Mouse (Mus musculus) kidney, adult 9 months (tissue): ENCODE results near the gene Higd2a.
A peak's percentile ranks its signal among the peaks of the same experiment; 100 is the strongest.

Experiments used
- DNase-seq: peaks from one replicate; pipeline ENCODE4 v3.0.0; 2022

Gene Higd2a

DNA sequence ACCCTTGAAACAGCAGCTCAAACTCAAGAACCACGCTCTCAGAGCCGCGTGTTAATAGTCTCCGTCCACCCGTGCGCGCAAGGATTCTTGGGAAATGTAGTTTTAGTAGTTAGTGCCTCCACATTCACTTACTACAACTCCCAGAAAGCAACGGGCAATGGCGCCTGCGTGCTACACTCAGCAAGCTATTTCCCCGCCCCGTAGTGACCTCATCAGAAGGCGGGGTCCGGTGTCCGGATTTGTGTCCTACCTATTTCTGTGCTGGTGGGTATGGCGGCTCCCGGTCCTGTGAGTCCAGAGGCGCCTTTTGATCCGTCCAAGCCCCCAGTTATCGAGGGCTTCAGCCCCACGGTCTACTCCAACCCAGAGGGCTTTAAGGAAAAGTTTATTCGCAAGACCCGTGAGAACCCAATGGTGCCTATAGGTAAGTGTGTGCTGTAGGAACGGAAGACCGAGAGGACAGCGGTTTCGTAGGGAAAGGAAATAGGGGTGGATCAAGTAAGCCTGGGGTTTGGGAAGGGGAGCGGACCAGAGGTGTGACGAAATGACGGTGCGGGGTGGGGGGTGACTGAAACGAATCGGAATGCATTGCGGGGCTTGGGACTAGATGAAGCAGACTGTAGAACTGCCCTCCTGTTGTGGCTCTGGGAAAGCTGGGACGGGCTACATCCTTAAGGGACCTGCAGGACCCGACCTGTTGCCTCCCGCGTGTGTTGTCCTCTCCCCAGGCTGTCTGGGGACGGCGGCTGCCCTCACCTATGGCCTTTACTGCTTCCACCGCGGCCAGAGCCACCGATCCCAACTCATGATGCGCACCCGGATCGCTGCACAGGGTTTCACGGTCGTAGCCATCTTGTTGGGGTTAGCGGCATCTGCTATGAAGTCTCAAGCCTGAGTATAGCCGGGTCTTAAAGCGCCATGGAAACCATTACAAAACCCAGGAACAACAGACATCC is at the start of gene Higd2a, which contains the start of gene Nop16:
Higd2a (plus strand) TSS at position 212 of the 956 bp plus-strand sequence.
Nop16 (minus strand) TSS at position 95 of the 956 bp plus-strand sequence.
- peak; percentile 99 for DNase-seq

DNA sequence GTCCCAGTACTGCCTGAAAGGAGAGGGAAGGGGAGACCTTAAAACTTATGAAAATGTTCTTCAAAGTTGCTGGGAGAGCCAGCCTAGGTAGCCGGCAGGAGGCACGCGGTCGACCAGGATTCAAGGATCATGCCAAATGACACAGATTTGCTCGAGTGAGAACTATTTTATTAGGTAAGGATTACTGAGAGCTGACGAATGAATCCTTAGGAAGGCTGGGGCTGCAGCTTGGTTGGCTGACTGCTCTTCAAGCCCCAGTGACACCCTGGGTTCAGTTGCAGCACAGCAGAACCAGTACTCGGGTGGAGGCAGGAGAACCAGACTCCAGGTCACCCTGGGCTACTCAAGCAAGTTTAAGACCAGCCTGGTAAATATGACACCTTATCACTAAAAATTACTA is 42.0 kb upstream of the Higd2a start:
- peak; percentile 66 for DNase-seq

DNA sequence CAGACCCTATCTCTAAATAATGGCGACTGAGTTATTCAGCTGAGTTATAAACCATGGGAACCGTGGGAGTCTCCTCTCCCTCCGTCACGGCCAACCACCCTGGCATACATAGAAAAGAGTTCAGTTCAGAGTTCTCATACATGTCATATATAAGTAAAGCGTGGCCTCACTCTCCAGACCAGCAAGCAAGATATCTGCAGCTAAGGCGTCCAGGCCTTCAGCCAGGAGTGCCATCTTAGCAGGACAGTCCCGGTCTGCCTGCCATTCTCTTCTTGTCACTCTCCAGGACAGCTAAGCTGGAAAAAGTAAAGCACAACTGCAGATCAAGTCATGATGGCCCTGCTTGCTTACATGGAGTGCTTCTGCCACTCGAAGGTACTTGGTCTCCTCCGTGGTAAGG is 33.8 kb upstream of the Higd2a start:
- DNase-seq: no peak

GRCm38 (mm10) chr13:54556796-54557195 is 33.2 kb upstream of the Higd2a start:
- peak; percentile 82 for DNase-seq

DNA sequence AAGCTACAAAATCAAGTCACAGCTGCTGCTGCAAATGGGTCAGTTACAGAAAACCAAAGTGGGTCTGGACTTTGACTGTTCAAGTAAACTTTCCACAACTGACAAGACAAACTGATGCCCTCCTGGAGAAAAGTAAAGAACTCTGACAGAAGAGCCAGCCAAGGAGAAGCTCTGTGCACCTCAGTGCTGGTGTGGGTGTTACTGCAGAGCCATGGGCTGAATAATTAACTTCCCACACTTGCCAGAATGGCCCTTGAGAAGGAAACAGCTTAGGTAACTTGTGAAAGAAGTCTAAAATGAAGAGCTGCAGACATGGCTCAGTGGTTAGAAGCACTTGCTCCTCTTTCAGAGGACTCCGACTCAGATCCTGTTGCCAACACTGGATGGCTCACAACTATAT is 32.4 kb upstream of the Higd2a start:
- DNase-seq: peak; percentile 90

GRCm38 (mm10) chr13:54559656-54560055 is 30.4 kb upstream of the Higd2a start:
- peak; percentile 64 for DNase-seq

GRCm38 (mm10) chr13:54560608-54561007 is 29.4 kb upstream of the Higd2a start:
- DNase-seq: peak; percentile 23

DNA sequence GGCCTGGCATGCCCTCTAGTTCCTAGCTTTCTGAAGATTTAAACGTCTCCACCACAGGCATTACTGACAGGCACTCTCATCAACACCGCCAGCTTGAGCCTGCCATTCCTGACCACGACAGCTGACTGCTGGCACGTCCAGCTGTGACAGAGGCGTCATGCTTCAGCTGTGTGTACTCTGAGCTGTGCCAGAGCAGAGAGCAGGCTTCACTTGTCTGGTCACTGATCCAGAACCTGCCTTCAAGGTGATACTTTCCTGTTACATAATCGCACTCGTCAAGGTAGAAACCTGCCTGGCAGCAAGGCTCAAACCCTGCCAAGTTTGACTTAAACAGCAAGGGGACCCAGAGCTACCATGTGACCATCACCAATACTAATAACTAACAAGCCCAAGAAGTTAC is 27.4 kb upstream of the Higd2a start:
- DNase-seq: peak; percentile 98

DNA sequence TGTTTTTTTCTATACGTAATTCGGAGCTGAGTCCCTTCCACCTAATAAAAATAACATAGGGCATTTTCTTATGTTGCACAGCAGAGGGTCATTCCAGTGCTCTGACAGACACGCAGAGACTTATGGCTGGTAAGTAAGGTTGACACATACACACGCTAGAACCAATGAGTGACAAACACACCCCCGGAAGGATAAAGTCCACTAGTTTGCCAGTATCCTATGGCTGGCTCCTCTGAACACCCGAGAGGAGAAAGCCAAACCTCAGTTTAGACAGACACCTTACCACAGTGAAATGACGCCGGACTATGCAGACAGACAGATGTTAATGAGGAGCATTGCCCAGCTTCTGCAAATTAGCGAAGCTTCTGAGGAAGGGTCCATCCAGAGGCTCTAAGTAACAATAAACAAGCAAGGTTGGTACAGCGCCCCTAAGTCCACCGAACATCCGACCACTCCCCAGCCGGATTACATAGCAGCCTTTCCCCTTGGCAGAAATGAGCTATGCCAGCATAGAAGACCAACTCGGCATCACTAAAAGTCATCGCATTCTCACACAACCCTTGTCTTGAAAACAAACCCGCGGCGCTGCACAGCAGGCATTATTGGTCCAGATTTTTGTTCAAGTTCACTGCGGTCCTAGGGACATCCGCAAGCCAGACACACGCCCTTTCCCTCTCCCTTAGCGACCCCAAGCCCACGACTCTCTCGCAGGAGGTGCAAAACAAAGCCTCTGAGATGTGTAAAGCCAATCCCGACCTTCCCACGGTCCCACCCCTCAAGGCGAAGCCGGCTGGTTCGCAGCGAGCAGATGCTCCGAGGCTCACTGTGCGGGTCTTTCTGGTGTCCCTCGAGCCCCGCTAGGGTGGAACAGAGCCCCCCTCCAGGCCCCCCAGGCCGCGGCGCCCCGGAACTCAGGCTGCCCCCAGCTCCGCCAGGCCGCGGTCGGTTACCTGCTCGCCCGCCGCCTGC is 25.5 kb upstream of the Higd2a start:
- peak; percentile 66 for DNase-seq

DNA sequence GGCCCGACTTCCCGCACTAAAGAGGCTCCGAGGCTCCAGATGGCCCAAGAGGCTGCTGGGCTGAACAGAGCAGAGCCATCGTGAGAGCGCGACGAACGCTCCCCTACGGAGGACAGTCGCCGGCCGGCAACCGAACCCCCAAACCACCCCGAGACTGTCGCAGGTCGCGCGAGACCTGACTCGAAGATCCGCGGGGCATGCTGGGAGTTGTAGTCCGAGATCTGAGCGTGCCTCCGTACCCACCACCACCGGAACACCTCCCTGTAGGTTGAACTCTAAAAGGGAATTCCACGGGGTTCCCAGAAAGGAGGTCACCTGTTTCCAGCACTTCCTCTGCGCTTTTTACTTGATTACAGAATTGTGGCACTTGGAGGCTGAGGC is 24.8 kb upstream of the Higd2a start, which contains the start of gene 4833439L19Rik:
4833439L19Rik (minus strand) TSS at position 235 of the 381 bp plus-strand sequence.
- peak; percentile 96 for DNase-seq

- DNase-seq: peak; percentile 94
These were observed 24.2 kb upstream of the Higd2a start for GRCm38 (mm10) chr13:54565594-54566345.

- peak; percentile 84 for DNase-seq
These were observed 21.6 kb upstream of the Higd2a start for GRCm38 (mm10) chr13:54568380-54568779.

- DNase-seq: no peak
These were observed 20.7 kb upstream of the Higd2a start for GRCm38 (mm10) chr13:54569282-54569681.

DNA sequence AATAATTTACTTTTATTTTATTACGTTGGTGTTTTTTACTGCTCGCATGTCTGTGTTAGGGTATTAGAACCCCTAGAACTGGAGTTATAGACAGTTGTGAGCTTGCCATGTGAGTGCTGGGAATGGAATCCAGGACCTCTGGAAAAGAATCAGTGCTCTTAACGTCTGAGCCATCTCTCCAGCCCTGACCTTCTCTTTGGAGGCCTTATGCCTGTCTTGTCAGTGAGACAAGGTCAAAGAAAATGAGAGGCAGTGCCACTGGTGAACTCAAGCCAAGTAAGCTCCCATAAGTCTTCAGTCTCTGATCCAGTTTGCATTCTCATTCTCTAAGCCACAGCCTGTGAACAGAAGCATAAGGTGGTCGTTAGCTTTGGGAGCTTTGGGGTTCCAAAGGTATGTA is 19.3 kb upstream of the Higd2a start:
- no peak for DNase-seq

DNA sequence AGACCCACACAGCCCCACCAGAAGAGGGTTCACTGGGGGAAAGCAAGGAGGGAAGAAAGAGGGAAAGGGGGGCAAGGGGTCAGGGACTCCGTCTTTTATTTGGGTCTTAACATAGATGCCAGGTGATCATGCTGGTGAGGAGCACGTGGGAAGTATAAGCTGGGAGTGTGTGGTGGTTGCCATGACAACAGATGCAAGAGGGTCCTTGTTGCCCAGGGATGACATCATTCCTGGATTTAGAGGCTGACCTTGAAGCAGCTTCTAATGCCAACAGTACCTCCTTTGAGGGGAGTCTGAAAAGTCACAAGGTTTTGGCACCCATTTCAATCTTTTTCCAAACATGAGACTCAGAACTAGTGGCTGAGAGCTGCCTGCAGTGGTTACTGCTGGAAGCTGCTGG is 18.4 kb upstream of the Higd2a start:
- DNase-seq: no peak

DNA sequence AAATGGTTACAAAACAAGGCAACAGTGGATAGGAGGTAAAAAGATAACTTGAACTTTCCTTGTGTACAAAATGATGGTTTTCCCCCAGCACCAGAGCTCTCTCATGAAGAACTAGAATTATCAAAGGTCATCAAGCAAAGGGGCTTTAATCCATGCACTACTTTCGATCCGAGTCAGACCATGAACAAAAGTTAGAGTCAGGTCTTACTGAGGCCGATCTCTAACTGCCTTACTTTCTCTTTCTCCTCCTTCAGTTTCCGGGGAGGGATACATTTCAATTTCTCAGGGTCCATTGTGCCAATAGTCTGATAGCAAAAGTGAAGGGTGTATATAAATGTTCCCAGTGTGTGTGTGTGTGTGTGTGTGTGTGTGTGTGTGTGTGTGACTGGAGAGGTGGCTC is 17.4 kb upstream of the Higd2a start:
- no peak for DNase-seq

- DNase-seq: peak; percentile 81
These were observed 15.0 kb upstream of the Higd2a start, which contains the start of gene Arl10 for GRCm38 (mm10) chr13:54574854-54575481. TSS of gene Arl10 (plus strand) at chr13:54575015.

DNA sequence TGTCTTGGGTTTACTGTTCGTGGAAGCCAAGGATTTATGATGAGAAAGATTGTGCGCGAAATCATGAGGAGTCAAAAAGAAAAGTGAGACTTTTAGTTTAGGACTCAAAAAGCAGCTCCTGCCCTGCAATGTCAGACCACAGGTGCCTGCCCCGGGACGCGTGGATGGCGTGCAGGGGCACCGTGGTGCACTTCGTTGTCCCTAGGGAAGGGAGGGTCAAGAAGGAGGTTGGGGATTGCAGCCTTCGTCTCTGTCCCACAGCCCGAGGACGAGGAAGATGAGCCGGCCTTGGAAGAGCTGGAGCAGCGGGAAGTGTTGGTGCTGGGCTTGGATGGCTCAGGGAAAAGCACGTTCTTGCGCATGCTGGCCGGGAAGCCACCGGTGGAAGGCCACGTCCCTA is 14.5 kb upstream of the Higd2a start:
- DNase-seq: no peak

DNA sequence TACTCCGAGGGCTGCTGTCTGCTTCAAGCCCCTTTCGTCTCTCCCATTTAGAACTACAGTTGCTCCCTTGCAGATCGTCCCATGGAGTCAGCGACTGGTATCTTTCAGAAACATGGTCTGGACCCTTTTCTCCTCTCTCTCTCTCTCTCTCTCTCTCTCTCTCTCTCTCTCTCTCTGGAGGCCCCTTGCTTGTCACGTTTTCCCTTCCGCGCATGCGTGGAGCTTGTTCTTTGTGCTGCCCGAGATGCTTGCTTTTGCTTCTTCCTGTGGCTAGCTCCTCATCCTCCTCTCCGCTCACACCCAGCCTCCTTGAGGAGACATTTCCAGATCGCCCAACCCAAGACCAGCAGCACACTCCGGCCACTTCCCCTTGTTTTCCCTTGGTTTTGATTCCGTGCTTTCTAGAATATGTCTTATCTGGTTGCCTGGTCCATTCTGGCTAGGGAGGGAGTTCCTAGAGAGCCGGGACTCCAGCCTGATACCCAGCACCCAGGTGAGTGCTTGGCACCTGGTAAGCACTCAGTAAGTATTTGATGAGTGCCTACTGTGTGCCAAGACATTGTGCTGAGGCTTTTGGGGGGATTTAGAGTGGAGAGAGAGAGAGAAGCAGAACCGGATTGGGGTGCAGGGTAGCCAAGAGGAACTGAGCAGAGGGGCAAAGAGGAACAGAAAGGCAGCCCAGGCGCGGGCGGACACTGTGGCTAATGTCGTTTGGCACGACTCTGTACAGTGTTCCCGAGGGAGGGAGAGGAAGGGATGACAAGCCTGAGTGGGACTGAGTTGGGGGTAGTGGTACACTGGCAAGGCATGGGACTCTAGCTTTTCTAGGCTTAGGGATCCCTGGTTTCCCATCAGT is 12.1 kb upstream of the Higd2a start:
- DNase-seq: no peak

DNA sequence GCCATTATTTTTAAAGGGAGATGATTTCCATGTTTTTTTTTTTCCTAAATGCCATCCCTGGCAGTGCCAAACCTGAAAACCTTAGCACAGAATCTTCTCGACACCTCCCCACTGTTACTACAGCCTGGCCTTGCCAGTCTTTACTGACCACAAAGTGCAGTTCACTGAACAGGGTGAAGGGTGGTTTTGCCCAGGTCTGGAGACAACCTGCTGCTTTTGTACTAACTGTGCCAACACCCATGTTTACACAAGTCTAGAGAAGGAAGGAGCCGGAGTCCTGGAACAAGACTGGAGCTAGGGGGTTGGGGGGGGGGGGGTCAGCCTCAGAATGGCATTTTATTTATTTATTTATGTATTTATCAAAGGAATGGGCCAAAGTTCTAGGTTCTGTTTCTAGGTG is 8.6 kb upstream of the Higd2a start:
- peak; percentile 50 for DNase-seq

DNA sequence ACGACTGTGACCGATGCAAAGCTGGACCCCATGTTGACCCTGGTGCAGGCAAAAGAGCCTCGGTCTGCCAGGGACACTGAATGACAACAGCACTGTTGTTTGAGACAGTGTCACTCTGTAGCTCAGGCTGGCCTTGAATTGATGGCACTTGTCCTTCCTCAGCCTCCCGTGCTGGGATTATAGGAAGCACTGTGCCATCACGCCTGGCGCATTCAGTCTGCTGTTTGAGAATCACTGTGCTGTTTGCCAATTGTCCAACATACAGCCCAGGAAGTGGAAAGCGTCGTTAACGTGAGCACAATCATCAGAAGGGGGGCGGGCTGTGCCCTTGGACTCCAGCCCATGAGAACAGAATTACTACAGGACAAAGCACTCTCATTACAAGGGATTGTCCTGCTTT is 7.9 kb upstream of the Higd2a start:
- no peak for DNase-seq
